Mouse (Mus musculus): ENCODE measurements around the gene Unc93b1.

DNA sequence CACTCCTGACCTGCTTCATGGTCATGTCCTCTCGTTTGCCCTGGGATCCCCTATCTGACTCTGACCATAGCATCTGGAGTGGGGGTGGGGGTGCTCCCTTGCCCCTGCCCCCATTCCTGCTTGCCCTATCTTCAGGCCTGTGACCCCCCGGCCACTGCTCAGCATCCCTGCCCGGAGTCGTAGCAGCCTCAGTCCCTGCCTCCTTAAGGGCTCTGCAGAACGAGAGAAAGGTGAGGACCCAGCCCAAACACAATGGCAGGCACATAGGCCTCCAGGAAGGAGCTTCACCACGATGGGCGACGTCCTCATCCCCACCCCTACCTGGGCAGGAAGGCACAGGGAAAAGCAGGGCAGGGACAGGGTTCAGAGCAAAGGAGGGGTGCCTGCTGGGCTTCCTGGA is 63.3 kb downstream of the Unc93b1 start:
- TF ChIP-seq POLR2A (IDR thresholded peaks at IDR 0.05; ENCODE audit: low read depth, low read length) (no peak), CTCF (IDR thresholded peaks at IDR 0.05; ENCODE audit: borderline replicate concordance, insufficient read depth, low read length) (no peak)
